Mouse (Mus musculus): ENCODE data around the gene Tyw3. TPM values are rescaled to one million over a fixed set of nuclear protein-coding genes. Genes with fewer than 3 reads are reported as not detected.

Gene Tyw3
- polyA plus RNA-seq, 1 experiment: 3.9 TPM

DNA sequence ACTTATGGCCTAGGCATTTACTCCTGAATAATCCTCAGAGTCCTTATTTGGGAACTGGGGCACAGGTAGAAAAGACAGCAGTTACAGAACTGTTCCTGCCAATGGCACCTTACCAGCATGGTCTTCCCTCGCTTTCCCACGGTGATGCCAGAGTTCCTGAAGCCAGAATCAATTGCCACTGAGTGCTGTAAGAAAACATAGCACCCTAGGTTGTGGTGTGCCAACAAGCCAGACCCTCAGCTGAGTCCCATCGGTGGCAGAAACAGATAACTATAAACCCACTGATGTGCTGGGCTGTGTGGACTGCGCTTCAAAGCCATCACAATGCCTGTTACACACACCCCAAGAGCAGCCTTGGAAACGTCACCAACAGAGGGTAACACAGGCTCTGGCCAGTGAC lies 5.9 kb downstream of the Tyw3 start:
- no peaks in the 10 kb centered on the region for H3K4me1 ChIP-seq (ENCODE audit: control insufficient read depth, insufficient read depth, insufficient read length, low read length)
- H3K4me3 ChIP-seq (ENCODE audit: insufficient read depth, low read depth, low read length): no peak overlapping the region
- H3K27ac ChIP-seq (replicated peaks; ENCODE audit: low read depth, low read length): no peak overlapping the region

DNA sequence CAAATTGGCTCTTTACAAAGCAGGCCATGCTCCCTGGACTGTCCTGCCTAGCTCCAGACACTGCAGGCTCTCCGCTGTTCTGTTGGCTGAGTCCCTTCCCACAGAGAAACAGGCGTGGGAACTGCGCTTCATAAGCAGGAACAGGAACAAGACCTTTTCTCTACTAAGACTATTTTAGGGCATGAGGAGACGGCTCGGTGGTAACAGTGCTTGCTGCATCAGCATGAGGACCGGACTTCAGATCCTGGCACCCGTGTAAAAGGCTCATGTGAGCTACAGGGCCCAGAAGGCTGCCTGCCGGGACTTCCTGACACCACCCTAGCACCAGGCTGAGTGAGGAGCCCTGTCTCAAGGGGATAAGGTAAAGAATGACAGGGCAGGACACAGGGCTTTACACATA lies 12.6 kb downstream of the Tyw3 start:
- no peak overlapping the region for H3K4me3 ChIP-seq (ENCODE audit: insufficient read depth, low read depth, low read length)
- H3K27ac ChIP-seq (replicated peaks; ENCODE audit: low read depth, low read length): no peak overlapping the region
- H3K4me1 ChIP-seq (ENCODE audit: control insufficient read depth, insufficient read depth, insufficient read length, low read length): no peaks in the 10 kb centered on the region

- Histone ChIP-seq H3K4me3 (ENCODE audit: insufficient read depth, low read depth, low read length) (no peak overlapping the region), H3K27ac (replicated peaks; ENCODE audit: low read depth, low read length) (no peak overlapping the region), H3K4me1 (ENCODE audit: control insufficient read depth, insufficient read depth, insufficient read length, low read length) (no peaks in the 10 kb centered on the region)
Observed at GRCm38 (mm10) chr3:154577895-154578294, 19.0 kb downstream of the Tyw3 start.

DNA sequence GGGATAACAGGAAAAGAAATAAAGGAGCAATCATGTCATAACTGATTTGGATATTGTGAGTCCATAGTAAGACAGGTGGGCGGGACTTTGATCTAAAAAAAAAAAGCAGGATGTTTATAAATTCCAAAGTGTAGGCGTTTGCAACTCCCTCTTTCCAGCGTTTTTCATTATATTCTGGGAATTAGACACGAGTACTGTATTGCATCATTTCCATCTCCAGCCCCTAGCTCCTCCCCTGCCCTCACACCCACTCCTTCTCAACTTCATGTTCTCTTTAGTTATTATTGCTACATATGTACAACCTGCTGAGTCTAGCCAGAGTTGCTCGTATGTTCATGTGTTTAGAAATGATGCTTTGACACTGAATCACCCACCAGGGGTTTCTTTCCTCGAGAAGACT lies 23.2 kb downstream of the Tyw3 start:
- no peak overlapping the region for H3K4me3 ChIP-seq (ENCODE audit: insufficient read depth, low read depth, low read length)
- no peak overlapping the region for H3K27ac ChIP-seq (replicated peaks; ENCODE audit: low read depth, low read length)
- H3K4me1 ChIP-seq (ENCODE audit: control insufficient read depth, insufficient read depth, insufficient read length, low read length): no peaks in the 10 kb centered on the region

DNA sequence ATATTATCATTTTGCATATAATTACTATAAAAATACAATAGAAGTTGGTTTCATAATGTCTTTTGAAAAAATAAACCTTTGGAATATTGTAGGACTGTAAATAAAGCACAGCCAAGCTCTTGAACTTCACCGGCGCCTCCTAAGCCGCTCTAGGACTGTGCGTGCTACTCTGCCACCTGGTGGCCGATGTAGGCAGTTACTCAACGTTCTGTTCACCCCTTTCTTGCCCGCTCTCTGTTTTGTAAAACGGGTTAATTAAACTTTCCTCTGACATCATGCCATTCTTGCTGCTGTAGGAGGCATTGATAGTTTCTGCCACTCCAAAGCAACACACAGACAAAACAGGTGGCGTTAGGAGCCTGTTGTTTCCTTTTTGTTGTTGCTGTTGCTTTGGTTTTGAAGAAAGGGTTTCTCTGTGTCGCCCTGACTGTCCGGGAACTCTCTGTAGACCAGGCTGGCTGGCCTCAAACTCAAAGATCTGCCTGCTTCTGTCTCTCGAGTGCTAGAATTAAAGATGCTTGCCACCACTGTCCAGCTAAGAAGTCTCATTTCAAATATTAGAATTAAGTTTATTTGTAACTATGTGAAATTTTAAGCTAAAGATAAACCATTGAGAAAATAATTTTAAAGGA lies 24.4 kb downstream of the Tyw3 start:
- H3K4me1 ChIP-seq (ENCODE audit: control insufficient read depth, insufficient read depth, insufficient read length, low read length): no peaks in the 10 kb centered on the region
- no peak overlapping the region for H3K27ac ChIP-seq (replicated peaks; ENCODE audit: low read depth, low read length)
- H3K4me3 ChIP-seq (ENCODE audit: insufficient read depth, low read depth, low read length): no peak overlapping the region

DNA sequence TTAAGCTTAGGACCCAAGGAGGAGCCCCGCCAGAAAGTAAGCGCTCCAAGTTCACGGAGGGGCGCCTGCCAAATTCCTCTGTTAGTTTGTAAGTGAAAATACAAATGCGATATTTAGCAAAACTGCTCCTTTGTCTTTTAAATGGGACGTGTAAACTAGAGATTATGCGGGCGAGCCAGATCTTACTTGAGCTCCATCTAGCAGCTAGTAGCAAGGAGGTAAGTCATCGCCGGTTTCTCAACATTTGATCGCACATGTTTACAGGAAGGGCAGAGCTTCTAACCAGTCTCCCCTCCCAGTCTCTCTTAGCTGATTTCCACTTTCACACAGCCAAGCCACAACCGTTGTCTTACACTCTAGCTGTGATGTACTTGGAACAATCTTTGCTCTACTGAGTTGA lies 26.1 kb downstream of the Tyw3 start:
- H3K4me3 ChIP-seq (ENCODE audit: insufficient read depth, low read depth, low read length): peak overlapping the region; percentile 13
- H3K4me1 ChIP-seq (ENCODE audit: control insufficient read depth, insufficient read depth, insufficient read length, low read length): no peaks in the 10 kb centered on the region
- H3K27ac ChIP-seq (replicated peaks; ENCODE audit: low read depth, low read length): peak overlapping the region; percentile 10

DNA sequence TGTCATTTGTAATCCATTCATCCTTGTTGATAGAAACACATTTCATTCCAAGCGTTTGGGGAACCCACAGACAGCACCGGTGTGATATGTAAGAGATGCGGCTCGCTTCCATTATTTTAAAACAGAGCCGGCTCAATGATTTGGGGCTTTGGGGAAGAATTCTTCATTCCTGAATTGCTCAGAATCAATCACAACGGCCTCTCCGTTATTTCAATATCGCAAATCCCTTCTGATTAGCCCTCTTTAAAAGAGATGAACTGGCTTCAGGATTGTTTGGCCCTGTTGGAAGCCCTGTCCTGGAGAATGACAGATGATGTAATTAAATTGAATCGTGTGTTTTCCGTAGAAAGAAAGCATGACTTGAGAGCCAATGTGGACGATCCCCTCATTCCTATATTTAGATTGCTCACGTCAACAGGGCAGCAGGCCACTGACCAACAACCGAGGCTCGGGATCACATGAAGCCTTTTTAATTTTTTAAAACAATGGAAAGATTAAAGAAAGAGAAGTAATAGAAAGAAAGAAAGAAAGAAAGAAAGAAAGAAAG lies 26.8 kb downstream of the Tyw3 start:
- Histone ChIP-seq H3K27ac (replicated peaks; ENCODE audit: low read depth, low read length) (no peak overlapping the region), H3K4me1 (ENCODE audit: control insufficient read depth, insufficient read depth, insufficient read length, low read length) (no peaks in the 10 kb centered on the region), H3K4me3 (ENCODE audit: insufficient read depth, low read depth, low read length) (no peak overlapping the region)

DNA sequence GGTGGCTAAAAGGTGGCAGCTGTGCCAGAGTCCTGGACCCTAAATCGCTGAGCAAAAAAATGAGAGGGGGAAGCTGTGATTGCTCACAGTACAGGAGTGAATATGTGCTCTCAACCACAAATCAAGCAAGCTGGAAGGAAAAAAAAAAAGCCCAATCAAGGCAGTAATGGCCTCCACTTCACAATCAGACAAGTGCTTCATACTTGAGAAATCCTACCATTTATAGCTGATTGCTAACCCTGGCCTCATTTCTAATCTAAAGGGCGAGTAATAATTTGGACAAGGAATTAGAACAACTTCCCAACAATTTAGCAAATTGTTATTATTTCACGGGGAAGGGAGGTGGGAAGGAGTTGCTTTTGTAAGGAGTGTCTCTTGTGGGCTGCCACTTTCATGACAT lies 31.5 kb downstream of the Tyw3 start:
- no peak overlapping the region for H3K4me3 ChIP-seq (ENCODE audit: insufficient read depth, low read depth, low read length)
- H3K4me1 ChIP-seq (ENCODE audit: control insufficient read depth, insufficient read depth, insufficient read length, low read length): no peaks in the 10 kb centered on the region
- no peak overlapping the region for H3K27ac ChIP-seq (replicated peaks; ENCODE audit: low read depth, low read length)

GRCm38 (mm10) chr3:154562192-154562591 lies 34.7 kb downstream of the Tyw3 start:
- H3K27ac ChIP-seq (replicated peaks; ENCODE audit: low read depth, low read length): no peak overlapping the region
- no peak overlapping the region for H3K4me3 ChIP-seq (ENCODE audit: insufficient read depth, low read depth, low read length)
- no peaks in the 10 kb centered on the region for H3K4me1 ChIP-seq (ENCODE audit: control insufficient read depth, insufficient read depth, insufficient read length, low read length)

GRCm38 (mm10) chr3:154551035-154551411 lies 45.9 kb downstream of the Tyw3 start:
- H3K4me3 ChIP-seq (ENCODE audit: insufficient read depth, low read depth, low read length): no peak overlapping the region
- H3K4me1 ChIP-seq (ENCODE audit: control insufficient read depth, insufficient read depth, insufficient read length, low read length): peaks cover 4% of the 10 kb centered on the region; the same call in 1 of the 2 replicates
- no peak overlapping the region for H3K27ac ChIP-seq (replicated peaks; ENCODE audit: low read depth, low read length)

- peaks cover 4% of the 10 kb centered on the region; the same call in 1 of the 2 replicates for H3K4me1 ChIP-seq (ENCODE audit: control insufficient read depth, insufficient read depth, insufficient read length, low read length)
- H3K4me3 ChIP-seq (ENCODE audit: insufficient read depth, low read depth, low read length): no peak overlapping the region
Observed at GRCm38 (mm10) chr3:154550326-154551034, 46.4 kb downstream of the Tyw3 start.

GRCm38 (mm10) chr3:154548868-154549301 lies 48.0 kb downstream of the Tyw3 start:
- Histone ChIP-seq H3K4me3 (ENCODE audit: insufficient read depth, low read depth, low read length) (no peak overlapping the region), H3K4me1 (ENCODE audit: control insufficient read depth, insufficient read depth, insufficient read length, low read length) (peaks cover 4% of the 10 kb centered on the region; the same call in 1 of the 2 replicates), H3K27ac (replicated peaks; ENCODE audit: low read depth, low read length) (no peak overlapping the region)

More at GRCm38 (mm10) chr3:154550326-154551034, 46.4 kb downstream of the Tyw3 start:
- no peak overlapping the region for H3K27ac ChIP-seq (replicated peaks; ENCODE audit: low read depth, low read length)

DNA sequence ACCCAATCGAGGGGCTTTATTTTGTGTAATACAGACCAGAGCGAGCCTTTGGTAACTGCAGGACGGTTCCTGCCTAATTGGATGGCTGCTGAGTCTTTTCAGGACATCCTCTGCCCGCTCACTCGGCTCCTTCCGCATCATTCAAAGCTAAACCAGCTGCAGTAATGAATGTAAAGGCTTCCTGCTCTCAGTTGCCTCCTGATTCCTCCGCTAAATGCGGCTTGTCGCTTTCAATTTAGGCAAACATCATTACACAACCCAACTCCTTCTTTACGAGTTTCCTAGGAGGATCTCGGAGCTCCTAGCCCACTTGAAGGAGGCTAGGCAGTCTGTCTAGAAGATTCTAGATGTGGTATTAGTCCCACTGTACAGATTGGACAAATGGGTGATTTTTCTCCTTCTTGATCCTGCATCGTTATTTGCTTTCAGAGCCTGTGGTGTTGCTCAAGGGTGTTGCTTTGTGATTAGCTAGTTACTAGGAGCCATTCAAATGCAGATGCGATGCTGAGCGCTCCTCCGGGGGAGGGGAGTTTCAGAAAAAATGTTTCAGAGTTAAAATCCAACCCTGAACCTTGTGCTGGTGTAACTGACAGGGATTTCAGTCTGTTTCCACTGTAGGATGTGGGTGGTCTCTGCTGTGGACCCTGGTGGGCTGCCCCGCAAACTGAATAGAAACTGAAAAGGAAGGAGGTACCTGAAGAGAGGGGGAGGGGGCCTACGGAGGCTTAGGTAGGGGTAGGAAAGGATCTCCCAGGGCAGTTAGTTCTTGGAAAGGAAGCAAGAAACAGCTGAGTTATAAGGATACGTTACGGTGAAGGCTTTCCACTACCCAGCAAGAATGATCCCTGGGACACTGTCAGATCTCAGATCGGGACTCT lies 49.1 kb downstream of the Tyw3 start:
- Histone ChIP-seq H3K4me1 (ENCODE audit: control insufficient read depth, insufficient read depth, insufficient read length, low read length) (peaks cover 4% of the 10 kb centered on the region; the same call in 1 of the 2 replicates), H3K4me3 (ENCODE audit: insufficient read depth, low read depth, low read length) (no peak overlapping the region), H3K27ac (replicated peaks; ENCODE audit: low read depth, low read length) (no peak overlapping the region)

- Histone ChIP-seq H3K4me3 (ENCODE audit: insufficient read depth, low read depth, low read length) (no peak overlapping the region), H3K4me1 (ENCODE audit: control insufficient read depth, insufficient read depth, insufficient read length, low read length) (peaks cover 4% of the 10 kb centered on the region; the same call in 1 of the 2 replicates), H3K27ac (replicated peaks; ENCODE audit: low read depth, low read length) (no peak overlapping the region)
Observed at GRCm38 (mm10) chr3:154546234-154546633, 50.7 kb downstream of the Tyw3 start.
